ENCODE assay signal across 1 mouse cellular context in the genomic region with DNA sequence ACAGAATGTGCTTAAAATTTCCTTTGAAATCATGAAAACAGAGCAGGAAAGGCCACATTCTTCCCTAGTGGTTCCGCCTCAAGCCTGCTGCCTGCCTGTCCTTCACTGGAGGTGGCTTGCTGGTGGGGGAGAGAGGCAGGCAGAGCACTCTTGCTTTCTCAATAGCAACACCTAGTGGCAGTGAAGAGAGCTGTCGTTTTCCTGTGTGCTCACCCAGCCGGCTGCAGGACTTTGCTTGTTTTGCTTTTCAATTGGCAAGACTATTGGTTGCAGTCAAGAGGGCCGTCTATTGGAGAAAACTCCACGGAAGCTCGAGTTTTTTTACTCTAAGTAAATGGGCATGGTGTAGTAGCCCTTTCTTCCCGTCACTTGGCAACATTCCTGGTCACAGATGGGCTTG.
TF ChIP-seq lines count a peak whose summit lies in the region.

No protein-coding gene starts in this region.

TF ChIP-seq in CH12.LX, 34 proteins besides CTCF, POLR2A, EP300 and RAD21 (continued from another document):
- TF ChIP-seq IRF4 (IDR thresholded peaks at IDR 0.05; ENCODE audit: low read depth, low read length) (no peak; the same call in 1 of the 2 replicates), TBP (conservative IDR thresholded peaks at IDR 0.05; ENCODE audit: low read depth, low read length) (no peak), ETS1 (conservative IDR thresholded peaks at IDR 0.05; ENCODE audit: low read depth, low read length) (no peak; the same call in 1 of the 2 replicates), ZKSCAN1 (IDR thresholded peaks at IDR 0.05; ENCODE audit: borderline replicate concordance, low read depth, low read length) (no peak), USF2 (conservative IDR thresholded peaks at IDR 0.05; ENCODE audit: low read depth, low read length) (no peak), ELF1 (IDR thresholded peaks at IDR 0.05; ENCODE audit: low read depth, low read length) (peak; percentile 44), ZNF384 (IDR thresholded peaks at IDR 0.05; ENCODE audit: low read depth, low read length) (peak; percentile 29; the same call in 1 of the 2 replicates), RCOR1 (conservative IDR thresholded peaks at IDR 0.05; ENCODE audit: low read depth, low read length) (no peak), MAX (IDR thresholded peaks at IDR 0.05; ENCODE audit: low read length) (peak; percentile 46; the same call in 1 of the 2 replicates)
